Mouse (Mus musculus): Measurements from ENCODE around the gene Sergef.
A peak's percentile ranks its signal among the peaks of the same experiment; 100 is the strongest.

The Sergef gene

DNA sequence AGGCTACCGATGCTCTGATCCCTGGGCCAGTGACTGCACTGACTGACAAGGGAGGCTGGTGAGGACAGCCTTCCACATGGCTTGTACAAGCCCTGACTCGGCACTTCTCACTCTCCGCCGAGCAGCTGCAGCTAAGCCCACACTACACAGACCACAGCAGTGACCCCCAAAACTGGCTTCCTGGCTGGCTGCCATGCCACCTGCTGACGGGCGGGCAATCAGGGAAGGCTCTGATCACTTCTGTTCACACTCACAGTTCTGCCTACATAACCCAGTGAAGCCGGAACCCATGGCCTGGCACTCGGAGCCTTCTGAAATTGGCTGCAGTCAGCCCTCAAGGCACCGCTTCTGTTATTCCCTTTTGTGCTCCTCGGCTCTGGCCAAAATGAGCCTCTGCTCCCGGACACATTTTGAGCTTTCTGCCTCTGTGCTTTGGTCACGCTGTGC lies 95.4 kb downstream of the Sergef start:
- DNase-seq (ENCODE audit: low read depth, low spot score): no peak

DNA sequence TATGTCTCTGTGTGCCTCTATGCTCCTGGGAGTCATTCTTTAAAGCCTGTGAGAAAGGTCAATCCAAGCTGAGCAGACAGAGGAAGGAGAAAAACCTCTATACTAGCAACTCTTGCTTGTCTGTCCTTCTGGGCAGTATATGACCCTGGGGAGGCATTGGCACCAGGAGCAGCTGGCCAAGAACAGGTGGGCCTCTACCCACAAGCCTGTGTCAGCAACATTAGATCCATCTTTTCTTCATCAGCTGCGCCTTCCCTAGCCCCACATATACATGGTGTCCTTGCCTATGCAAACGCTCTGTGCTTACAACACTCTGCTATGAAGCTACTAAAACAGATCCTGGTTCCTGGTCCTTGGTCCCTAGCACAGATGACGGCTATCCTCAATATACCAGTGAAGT lies 97.5 kb downstream of the Sergef start:
- no peak for DNase-seq (ENCODE audit: low read depth, low spot score)

GRCm38 (mm10) chr7:46540616-46541015 lies 99.0 kb downstream of the Sergef start:
- no peak for DNase-seq (ENCODE audit: low read depth, low spot score)

DNA sequence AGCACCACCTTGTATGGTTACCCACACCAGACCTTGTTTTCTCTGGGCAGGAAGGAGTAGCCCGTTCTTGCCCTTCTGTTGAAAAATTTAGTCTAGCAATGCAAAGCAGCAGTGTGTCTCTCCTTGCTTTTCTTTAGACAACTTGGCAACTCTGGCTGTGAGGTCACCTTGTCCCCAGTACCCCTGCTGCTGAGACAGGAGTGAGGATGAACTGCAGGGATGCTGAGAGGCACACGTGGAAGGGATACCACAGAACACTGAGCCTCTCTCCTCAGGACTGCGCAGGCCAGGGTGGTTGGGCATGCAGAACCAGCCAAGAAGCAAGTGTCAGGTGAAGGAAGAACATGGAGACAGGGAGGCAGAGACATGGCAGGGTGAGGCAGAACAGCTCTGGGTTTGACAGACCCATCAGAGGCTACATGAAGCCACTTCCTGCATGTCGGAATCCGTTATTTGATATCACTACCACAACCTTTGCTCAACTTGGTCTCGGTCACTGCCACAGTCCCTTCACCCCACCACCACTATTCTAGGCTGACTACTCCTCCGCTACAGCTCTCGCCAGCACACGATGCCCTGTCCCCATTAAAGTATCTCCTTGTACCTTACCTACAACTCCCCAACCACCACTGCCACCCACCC lies 103.0 kb downstream of the Sergef start:
- DNase-seq (ENCODE audit: low read depth, low spot score): no peak

GRCm38 (mm10) chr7:46535429-46535799 lies 104.2 kb downstream of the Sergef start:
- DNase-seq (ENCODE audit: low read depth, low spot score): no peak

DNA sequence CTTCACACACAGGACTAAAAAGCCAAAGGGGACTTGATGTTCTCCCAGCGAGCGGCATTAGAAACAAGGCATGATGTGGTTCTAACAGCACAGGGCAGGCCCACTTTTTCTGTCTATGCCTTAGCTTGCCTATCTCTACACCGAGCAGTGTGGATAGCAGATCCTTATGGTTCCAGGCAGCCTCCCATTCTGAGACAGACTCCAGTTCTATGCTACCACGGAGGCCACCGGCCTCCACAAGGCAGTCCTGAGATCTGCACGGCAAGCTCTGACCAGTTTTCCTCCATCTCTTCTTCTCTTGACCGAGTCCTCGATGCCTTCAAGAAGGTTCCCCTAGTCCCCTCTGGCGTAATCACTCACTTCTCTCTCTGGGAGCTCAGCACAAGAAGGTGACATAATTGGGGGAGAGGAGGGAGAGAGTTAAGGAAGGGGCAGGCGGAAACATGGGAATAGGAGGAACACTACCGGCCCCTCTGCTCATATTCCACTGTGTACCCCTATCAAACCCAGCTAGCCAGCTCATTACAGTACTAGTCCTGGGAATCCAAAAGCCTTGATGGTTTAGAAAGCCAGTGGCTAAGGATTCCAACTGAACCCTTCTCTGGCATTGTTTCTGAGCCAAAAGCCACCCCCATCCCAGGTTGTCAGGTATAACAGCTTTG lies 104.7 kb downstream of the Sergef start:
- no peak for DNase-seq (ENCODE audit: low read depth, low spot score)

DNA sequence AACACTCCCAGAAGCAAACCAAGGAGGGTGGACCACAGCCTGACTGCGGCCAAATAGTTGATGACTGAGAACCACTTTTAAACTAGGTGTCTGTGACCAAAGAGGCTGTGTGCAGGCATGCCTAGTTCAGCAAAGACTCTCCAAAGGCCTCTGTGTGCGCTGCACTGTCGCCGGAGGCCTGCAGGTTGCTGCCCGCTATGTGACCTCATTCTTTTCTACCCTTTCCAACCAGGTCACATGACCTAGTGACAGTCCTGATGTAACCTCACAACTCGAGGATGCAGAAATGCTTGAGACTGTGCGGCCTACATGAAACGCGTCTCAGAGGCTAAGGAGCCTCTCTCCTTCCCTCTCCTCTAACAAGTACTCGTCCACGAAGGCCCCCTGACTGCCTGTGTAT lies 106.1 kb downstream of the Sergef start:
- no peak for DNase-seq (ENCODE audit: low read depth, low spot score)

GRCm38 (mm10) chr7:46531345-46531744 lies 108.3 kb downstream of the Sergef start:
- DNase-seq (ENCODE audit: low read depth, low spot score): no peak

- peak; percentile 45 for DNase-seq (ENCODE audit: low read depth, low spot score)
Measured at GRCm38 (mm10) chr7:46529930-46530329, 109.7 kb downstream of the Sergef start.

GRCm38 (mm10) chr7:46529259-46529658 lies 110.3 kb downstream of the Sergef start:
- DNase-seq (ENCODE audit: low read depth, low spot score): no peak

- DNase-seq (ENCODE audit: low read depth, low spot score): no peak
Measured at GRCm38 (mm10) chr7:46526665-46527154, 112.9 kb downstream of the Sergef start.

DNA sequence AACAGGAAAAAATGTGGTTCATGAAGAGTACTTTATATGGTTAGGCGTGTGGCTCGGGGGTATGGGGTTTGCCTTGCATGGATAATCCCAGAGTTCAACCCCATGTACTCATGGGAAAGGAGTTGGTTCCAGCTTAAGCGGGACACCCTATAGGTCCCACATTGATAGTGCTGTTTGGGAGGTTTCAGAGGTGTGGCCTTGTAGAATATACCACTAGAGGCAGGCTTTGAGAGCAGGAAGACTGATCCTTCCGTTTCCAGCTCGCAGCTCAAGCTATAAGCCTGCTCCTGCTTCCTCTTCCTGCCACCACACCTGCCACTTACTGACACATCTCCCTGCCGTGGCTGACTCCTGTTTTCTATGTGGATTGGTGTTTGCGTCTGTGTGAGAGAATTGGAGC lies 116.4 kb downstream of the Sergef start:
- peak; percentile 36 for DNase-seq (ENCODE audit: low read depth, low spot score)

- no peak for DNase-seq (ENCODE audit: low read depth, low spot score)
Measured at GRCm38 (mm10) chr7:46521794-46522193, 117.8 kb downstream of the Sergef start.

GRCm38 (mm10) chr7:46519148-46519547 lies 120.5 kb downstream of the Sergef start:
- no peak for DNase-seq (ENCODE audit: low read depth, low spot score)

DNA sequence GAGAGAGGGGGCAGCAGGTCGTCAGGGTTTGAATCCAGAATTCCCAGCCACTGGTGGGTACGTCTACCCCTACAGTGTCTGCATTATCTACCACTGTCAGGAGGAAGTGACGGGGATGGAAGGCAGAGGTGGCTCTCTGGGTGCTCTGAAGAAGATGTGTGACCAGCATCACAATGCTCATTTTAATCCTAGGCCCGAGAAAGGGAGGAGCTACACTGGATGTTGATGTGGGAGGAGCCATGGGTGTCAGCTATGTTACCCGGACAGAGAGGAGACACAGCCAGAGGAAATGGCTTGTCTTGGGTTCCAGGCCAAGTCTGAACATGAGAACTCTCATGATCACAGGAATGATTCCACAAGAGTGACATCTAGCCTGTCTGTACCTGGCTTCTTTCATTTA lies 122.4 kb downstream of the Sergef start:
- DNase-seq (ENCODE audit: low read depth, low spot score): no peak

DNA sequence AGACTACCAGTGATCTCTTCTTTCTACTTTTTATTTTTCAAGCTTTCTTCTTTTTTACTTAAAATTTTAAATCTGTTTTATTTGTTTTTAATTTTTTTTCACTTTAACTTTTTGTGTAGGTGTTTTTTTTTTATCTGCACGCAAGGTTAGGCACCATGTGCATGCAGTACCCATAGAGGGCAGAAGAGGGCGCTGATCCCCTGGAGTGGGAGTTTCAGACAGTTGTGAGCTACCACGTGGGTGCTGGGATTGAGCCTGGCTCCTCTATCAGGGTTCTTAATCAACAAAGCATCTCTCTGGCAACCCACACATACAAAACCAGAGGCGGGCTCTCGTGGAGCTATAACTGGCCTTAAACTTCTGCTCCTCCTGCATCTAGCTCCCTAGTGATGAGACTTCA lies 123.6 kb downstream of the Sergef start:
- peak; percentile 76 for DNase-seq (ENCODE audit: low read depth, low spot score)

GRCm38 (mm10) chr7:46514981-46515380 lies 124.6 kb downstream of the Sergef start:
- DNase-seq (ENCODE audit: low read depth, low spot score): no peak

DNA sequence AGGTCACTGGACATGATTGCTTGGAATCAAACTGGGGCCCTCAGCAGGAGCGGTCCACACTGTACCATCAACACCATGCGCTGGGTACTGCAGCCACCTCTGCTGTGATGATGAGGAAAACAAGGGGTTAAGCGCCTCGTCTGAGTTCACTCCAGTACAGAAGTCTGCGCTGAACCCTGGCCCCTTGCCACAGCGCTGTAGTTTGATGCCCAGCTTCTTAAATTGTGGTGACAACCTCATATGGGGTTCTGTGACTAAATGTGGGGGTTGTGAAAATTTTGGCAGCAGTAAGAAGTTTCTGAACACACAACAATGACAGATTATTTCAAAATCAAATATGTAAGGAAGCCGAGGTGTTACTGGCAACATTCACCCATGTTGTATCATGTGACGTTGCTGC lies 126.0 kb downstream of the Sergef start:
- DNase-seq (ENCODE audit: low read depth, low spot score): no peak

DNA sequence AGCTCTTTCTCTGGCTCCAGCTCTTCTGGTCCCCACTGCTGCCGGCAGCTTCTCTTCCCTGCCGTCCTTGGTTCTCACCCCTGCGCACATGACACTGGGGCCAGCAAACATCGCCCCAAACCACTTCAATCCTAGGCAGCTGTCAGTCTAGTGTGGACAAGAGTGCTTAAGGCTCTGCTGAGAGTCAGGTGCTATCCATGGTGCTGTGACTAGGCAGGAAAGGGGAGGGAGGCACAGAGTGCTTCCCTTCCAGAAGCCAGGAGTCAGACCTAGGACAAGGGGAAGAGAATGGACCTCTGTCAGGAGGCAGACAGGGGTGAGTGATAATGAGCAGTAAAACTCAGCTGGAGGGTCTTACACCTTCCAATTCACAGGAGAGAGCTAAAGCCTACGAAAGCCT lies 126.8 kb downstream of the Sergef start:
- DNase-seq (ENCODE audit: low read depth, low spot score): no peak

DNA sequence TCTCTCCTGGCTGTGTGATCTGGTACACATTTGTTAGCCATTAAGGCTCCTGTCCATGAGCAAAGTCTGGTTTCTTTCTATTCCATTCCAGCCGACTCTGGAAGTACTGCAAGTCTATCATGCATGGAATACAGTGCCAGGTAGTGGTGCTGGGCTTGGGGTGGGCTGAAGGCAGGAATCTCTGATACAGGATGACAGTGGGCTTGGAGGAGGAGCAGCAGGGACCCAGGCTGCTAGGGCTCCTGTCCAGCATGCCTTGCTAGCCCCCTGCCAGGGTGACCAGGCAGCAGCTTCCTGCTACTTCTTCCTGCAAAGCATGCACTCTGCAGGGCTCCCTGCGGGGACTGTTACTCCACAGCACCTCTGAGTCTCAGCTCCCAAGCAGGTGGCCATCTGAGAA lies 128.8 kb downstream of the Sergef start:
- no peak for DNase-seq (ENCODE audit: low read depth, low spot score)

DNA sequence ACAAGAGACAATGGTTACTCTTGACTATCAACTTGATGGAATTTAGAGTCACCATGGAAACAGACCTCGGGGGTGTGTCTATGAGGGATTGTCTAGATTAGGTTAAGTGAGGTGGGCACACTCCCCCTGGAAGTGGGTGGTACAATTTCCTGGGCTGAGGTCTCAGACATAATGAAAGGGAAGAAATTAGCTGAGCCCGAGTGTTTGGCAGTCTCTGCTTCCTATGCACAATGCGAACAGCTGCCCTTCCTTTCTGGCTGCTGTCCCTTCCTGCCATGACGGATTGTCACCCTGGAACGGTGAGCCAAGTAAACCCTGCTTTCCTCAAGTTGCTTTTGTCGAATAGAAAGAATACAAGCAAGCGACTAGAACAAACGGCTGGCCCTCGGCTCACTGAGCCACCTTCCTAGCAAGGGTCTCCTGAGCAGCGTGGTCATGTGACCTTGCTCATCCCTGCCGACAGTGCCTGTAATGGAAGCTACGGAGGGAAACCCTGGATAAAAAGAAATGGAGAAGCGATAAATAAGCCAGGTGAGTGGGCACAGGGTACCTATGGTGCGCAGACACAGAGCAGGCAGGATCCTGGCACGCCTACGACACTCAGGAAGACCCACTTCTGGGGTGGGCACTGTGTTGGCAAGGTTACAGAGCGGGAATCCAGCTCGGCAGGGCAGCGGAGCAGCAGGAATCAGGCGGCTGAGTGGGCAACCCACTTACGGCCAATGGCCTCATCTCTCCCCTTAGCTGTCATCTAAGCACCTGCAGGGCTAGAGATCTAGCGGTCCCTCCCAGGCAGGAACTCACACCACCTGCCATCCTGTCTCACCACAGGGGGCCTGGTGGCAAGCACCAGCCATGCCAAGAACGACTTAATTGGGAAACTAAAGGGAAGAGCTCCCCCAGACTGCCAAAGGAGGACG lies 130.0 kb downstream of the Sergef start:
- DNase-seq (ENCODE audit: low read depth, low spot score): peak; percentile 76

GRCm38 (mm10) chr7:46508590-46509318 lies 130.9 kb downstream of the Sergef start:
- DNase-seq (ENCODE audit: low read depth, low spot score): no peak
